Mouse (Mus musculus) embryonic facial prominence, embryonic 11.5 days (tissue): Measurements from ENCODE around the gene Hes3. TPM values are rescaled to one million over a fixed set of nuclear protein-coding genes. Genes with fewer than 3 reads are reported as not detected.

Source experiments
- ATAC-seq: fragments of 200-750 bp; cut with Nextera tagmentation; replicated peaks from 2 replicates; pipeline ENCODE4 v1.8.0; 2017; ENCODE audit warnings: low read depth; ENCODE audit not compliant: insufficient number of reproducible peaks, low FRiP score, low TSS enrichment
- DNase-seq: peaks from one replicate; pipeline ENCODE4 v3.0.0-alpha.2; 2015; ENCODE audit warnings: low spot score
- H3K27ac ChIP-seq: fragments of 300-500 bp; sonication (generic); replicated peaks from 2 replicates; pipeline ENCODE4 v1.5.1; 2014; ENCODE audit warnings: mild to moderate bottlenecking, low read depth, low read length, control low read depth
- H3K27me3 ChIP-seq: fragments of 300-500 bp; sonication (generic); 2 replicates; pipeline ENCODE4 v1.6.1; 2014; ENCODE audit warnings: mild to moderate bottlenecking, low read length, moderate library complexity, mixed read lengths; ENCODE audit not compliant: control insufficient read depth, insufficient read depth
- H3K36me3 ChIP-seq: fragments of 300-500 bp; sonication (generic); replicated peaks from 2 replicates; pipeline ENCODE4 v1.6.1; 2014; ENCODE audit warnings: low read depth, mild to moderate bottlenecking, low read length, moderate library complexity, mixed read lengths; ENCODE audit not compliant: control insufficient read depth, insufficient read depth
- H3K4me1 ChIP-seq: fragments of 300-500 bp; sonication (generic); 2 replicates; pipeline ENCODE4 v1.6.1; 2014; ENCODE audit warnings: low read length, mixed read lengths; ENCODE audit not compliant: control insufficient read depth, insufficient read depth
- H3K4me2 ChIP-seq: fragments of 300-500 bp; sonication (generic); 2 replicates; pipeline ENCODE4 v1.6.1; 2014; ENCODE audit warnings: low read depth, mild to moderate bottlenecking, control low read depth, low read length, moderate library complexity
- H3K4me3 ChIP-seq: fragments of 300-500 bp; sonication (generic); 2 replicates; pipeline ENCODE4 v1.5.1; 2014; ENCODE audit warnings: low read depth, low read length, control low read depth
- H3K9ac ChIP-seq: fragments of 300-500 bp; sonication (generic); replicated peaks from 2 replicates; pipeline ENCODE4 v1.6.1; 2014; ENCODE audit warnings: mild to moderate bottlenecking, control low read depth, low read length
- H3K9me3 ChIP-seq: fragments of 300-500 bp; sonication (generic); replicated peaks from 2 replicates; pipeline ENCODE4 v1.6.1; 2016; ENCODE audit warnings: mild to moderate bottlenecking, low read length, inconsistent platforms, mixed read lengths; ENCODE audit not compliant: control insufficient read depth
- WGBS: fragments of 180-500 bp; shearing (Covaris S2); extraction: QIAGEN DNeasy Blood & Tissue Kit; methylation state at CpG from one replicate; pipeline ENCODE4 v1.1.7; 2014; 5-methylcytosine and 5-hydroxymethylcytosine counted together
- polyA plus RNA-seq: library from polyadenylated mRNA; unstranded; fragments of >200 nt; fragmentation: Nextera tagmentation; extraction: Ambion mirVana; gene quantifications from 2 replicates; pipeline ENCODE4 v1.2.1, GENCODE M21; 2014

Gene Hes3
- polyA plus RNA-seq, 1 experiment from 2014 or later = 0.65 TPM

GRCm38 (mm10) chr4:152243241-152243891 is 48.1 kb downstream of the Hes3 start:
- Histone ChIP-seq H3K27me3 (no peaks in the 10 kb centered on the region; the same call in 1 of the 2 replicates), H3K4me1 (no peaks in the 10 kb centered on the region), H3K36me3 (no peaks in the 10 kb centered on the region), H3K4me3 (no peak overlapping the region), H3K9me3 (no peaks in the 10 kb centered on the region), H3K27ac (no peak overlapping the region), H3K4me2 (no peak overlapping the region), H3K9ac (no peak overlapping the region)
- no peak for DNase-seq
- ATAC-seq = no peak
- WGBS = 86% methylated on average over 9 of the region's 9 CpGs

DNA sequence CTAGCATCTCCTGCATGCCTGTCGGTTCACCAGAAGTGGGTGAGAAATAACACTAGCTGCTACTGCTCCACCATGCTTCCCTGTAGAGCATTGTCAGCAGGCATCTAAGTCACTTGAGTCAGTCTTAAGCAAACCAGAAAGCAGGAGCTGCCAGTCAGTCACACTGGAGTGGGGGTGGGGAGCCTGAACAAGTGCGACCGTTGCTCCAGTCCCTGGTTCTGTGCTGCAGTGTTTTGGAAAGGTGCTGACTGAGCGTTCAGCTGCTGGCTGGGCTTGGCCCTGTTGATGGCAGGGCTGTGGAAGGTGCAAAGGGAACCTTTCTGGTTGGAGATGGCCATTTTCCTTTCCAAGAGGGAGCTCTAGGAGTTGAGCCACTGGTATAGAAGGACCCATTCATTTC is 51.5 kb downstream of the Hes3 start:
- no peak for ATAC-seq

More for the DNA sequence above, 51.5 kb downstream of the Hes3 start:
- no peak overlapping the region for H3K9ac ChIP-seq
- H3K9me3 ChIP-seq = no peaks in the 10 kb centered on the region
- H3K4me2 ChIP-seq = no peak overlapping the region
- H3K27ac ChIP-seq = no peak overlapping the region
- no peak overlapping the region for H3K4me3 ChIP-seq
- DNase-seq = no peak
- 68% methylated on average over 4 of the region's 4 CpGs for WGBS
- H3K4me1 ChIP-seq = no peaks in the 10 kb centered on the region
- H3K36me3 ChIP-seq = no peaks in the 10 kb centered on the region
- H3K27me3 ChIP-seq = no peaks in the 10 kb centered on the region; the same call in 1 of the 2 replicates

Other genes starting within 250 kb of the Hes3 start
- gene Plekhg5, start 219.2 kb downstream of the Hes3 start, polyA plus RNA-seq = 5.3 and 6.8 TPM in 2 replicates
- gene Tnfrsf25, start 175.7 kb downstream of the Hes3 start, polyA plus RNA-seq = 0.21 and 0.75 TPM in 2 replicates
- 6.2 and 7.3 TPM in 2 replicates for gene Espn, start 139.3 kb downstream of the Hes3 start, polyA plus RNA-seq
- 0.22 and 0.24 TPM in 2 replicates for gene Hes2, start 132.8 kb downstream of the Hes3 start, polyA plus RNA-seq
- gene Acot7, start 113.5 kb downstream of the Hes3 start, polyA plus RNA-seq = 47.5 and 54.9 TPM in 2 replicates
- gene Gpr153, start 17.4 kb downstream of the Hes3 start, polyA plus RNA-seq = 4.3 and 5.9 TPM in 2 replicates
- 23.4 and 24.8 TPM in 2 replicates for gene Icmt, start 5.6 kb upstream of the Hes3 start, polyA plus RNA-seq
- gene Rnf207, start 27.3 kb upstream of the Hes3 start, polyA plus RNA-seq = 0.41 and 1.0 TPM in 2 replicates
- gene Rpl22, start 34.1 kb upstream of the Hes3 start, polyA plus RNA-seq = 404 and 441 TPM in 2 replicates
- gene Chd5, start 47.0 kb upstream of the Hes3 start, polyA plus RNA-seq = 0.14 TPM in 2 replicates
- 2.2 and 2.9 TPM in 2 replicates for gene Nphp4, start 185.0 kb upstream of the Hes3 start, polyA plus RNA-seq
- 5.4 and 5.9 TPM in 2 replicates for gene Kcnab2, start 186.2 kb upstream of the Hes3 start, polyA plus RNA-seq